In genomic region chr6:95669335-95669729, GRCm38 (mm10) we compare ENCODE assay signal across 8 mouse cellular contexts. TPM values are rescaled to one million over a fixed set of nuclear protein-coding genes. Genes with fewer than 3 reads are reported as not detected.
DNase-seq lines count a peak whose midpoint lies in the region; ATAC-seq and TF ChIP-seq lines count a peak whose summit lies in the region.

No protein-coding gene starts in this region.

- DNase-seq in forebrain, embryonic 10.5 days (ENCODE audit: extremely low spot score, low spot score), result peak; percentile 30
- no peak for DNase-seq in forebrain, embryonic 11.5 days (ENCODE audit: low spot score)
- peak; percentile 48 for DNase-seq in neural tube, embryonic 10.5 days (ENCODE audit: extremely low spot score, low spot score)
- peak; percentile 9 to 54 for DNase-seq in layer of hippocampus, adult 18-20 months (ENCODE audit: low spot score in 2 of 2)

- no peak overlapping the region for H3K4me3 ChIP-seq in forebrain, embryonic 10.5 days
- no peak overlapping the region for H3K4me3 ChIP-seq in forebrain, embryonic 11.5 days (ENCODE audit: low read depth, low read length)
- H3K4me3 ChIP-seq in neural tube, embryonic 15.5 days (replicated peaks), result no peak overlapping the region
- H3K4me3 ChIP-seq in bone marrow macrophage, adult 2 months (ENCODE audit: insufficient read depth, low read length), result no peak overlapping the region
- no peak overlapping the region for H3K4me3 ChIP-seq in myocyte
- no peak overlapping the region for H3K4me3 ChIP-seq in forebrain, embryonic 15.5 days

- WGBS in forebrain, embryonic 10.5 days, result 51% methylated on average over 3 of the region's 3 CpGs
- WGBS in forebrain, embryonic 11.5 days, result 60% methylated on average over 3 of the region's 3 CpGs
- WGBS in neural tube, embryonic 15.5 days, result 59% methylated on average over 3 of the region's 3 CpGs
- 55% methylated on average over 3 of the region's 3 CpGs for WGBS in forebrain, embryonic 15.5 days

- H3K9me3 ChIP-seq in forebrain, embryonic 10.5 days, result no peaks in the 10 kb centered on the region
- no peaks in the 10 kb centered on the region for H3K9me3 ChIP-seq in forebrain, embryonic 11.5 days (ENCODE audit: control insufficient read depth, low read length)
- no peaks in the 10 kb centered on the region for H3K9me3 ChIP-seq in neural tube, embryonic 15.5 days (replicated peaks)
- H3K9me3 ChIP-seq in forebrain, embryonic 15.5 days, result no peaks in the 10 kb centered on the region

- no peak overlapping the region for H3K9ac ChIP-seq in forebrain, embryonic 11.5 days (ENCODE audit: low read length)
- no peak overlapping the region for H3K9ac ChIP-seq in neural tube, embryonic 15.5 days (replicated peaks)
- H3K9ac ChIP-seq in forebrain, embryonic 15.5 days (replicated peaks), result no peak overlapping the region

- H3ac ChIP-seq in myocyte (ENCODE audit: control insufficient read depth, insufficient read length), result no peak overlapping the region

- ATAC-seq in forebrain, embryonic 11.5 days (replicated peaks; ENCODE audit: low FRiP score), result no peak
- ATAC-seq in neural tube, embryonic 15.5 days (ENCODE audit: low FRiP score), result no peak
- ATAC-seq in forebrain, embryonic 15.5 days (replicated peaks), result no peak

- peaks cover under 1% of the 10 kb centered on the region for H3K4me1 ChIP-seq in forebrain, embryonic 10.5 days
- no peaks in the 10 kb centered on the region for H3K4me1 ChIP-seq in forebrain, embryonic 11.5 days (replicated peaks; ENCODE audit: control insufficient read depth, insufficient read depth, low read length)
- no peaks in the 10 kb centered on the region for H3K4me1 ChIP-seq in neural tube, embryonic 15.5 days
- H3K4me1 ChIP-seq in bone marrow macrophage, adult 2 months (ENCODE audit: control insufficient read depth, insufficient read depth, low read length), result no peaks in the 10 kb centered on the region
- H3K4me1 ChIP-seq in forebrain, embryonic 15.5 days, result no peaks in the 10 kb centered on the region; the same call in 1 of the 2 replicates

- no peak for TF ChIP-seq POLR2A in bone marrow macrophage, adult 2 months (IDR thresholded peaks at IDR 0.05; ENCODE audit: borderline replicate concordance, low read depth, low read length)
- TF ChIP-seq POLR2A in myocyte (IDR thresholded peaks at IDR 0.05; ENCODE audit: insufficient read length, low read depth), result no peak

- no peak overlapping the region for H3K4me2 ChIP-seq in forebrain, embryonic 11.5 days (ENCODE audit: low read depth, low read length, severe bottlenecking)
- H3K4me2 ChIP-seq in neural tube, embryonic 15.5 days, result no peak overlapping the region
- H3K4me2 ChIP-seq in myocyte (ENCODE audit: low read depth), result no peak overlapping the region
- H3K4me2 ChIP-seq in forebrain, embryonic 15.5 days (replicated peaks), result no peak overlapping the region

- H3K79me2 ChIP-seq in myocyte (ENCODE audit: control insufficient read depth, insufficient read depth), result no peaks in the 10 kb centered on the region

- H3K27me3 ChIP-seq in forebrain, embryonic 10.5 days (ENCODE audit: poor library complexity, severe bottlenecking), result no peaks in the 10 kb centered on the region
- no peaks in the 10 kb centered on the region for H3K27me3 ChIP-seq in forebrain, embryonic 11.5 days (ENCODE audit: control insufficient read depth, insufficient read depth, low read length)
- H3K27me3 ChIP-seq in neural tube, embryonic 15.5 days (replicated peaks), result no peaks in the 10 kb centered on the region
- H3K27me3 ChIP-seq in myocyte (ENCODE audit: control insufficient read depth, insufficient read depth, insufficient read length), result no peaks in the 10 kb centered on the region
- H3K27me3 ChIP-seq in forebrain, embryonic 15.5 days, result no peaks in the 10 kb centered on the region

- H3K36me3 ChIP-seq in forebrain, embryonic 10.5 days (replicated peaks), result peaks cover 13% of the 10 kb centered on the region
- H3K36me3 ChIP-seq in forebrain, embryonic 11.5 days (ENCODE audit: control insufficient read depth, insufficient read depth, low read length), result no peaks in the 10 kb centered on the region
- no peaks in the 10 kb centered on the region for H3K36me3 ChIP-seq in neural tube, embryonic 15.5 days
- no peaks in the 10 kb centered on the region for H3K36me3 ChIP-seq in myocyte (ENCODE audit: control insufficient read depth, insufficient read depth)
- no peaks in the 10 kb centered on the region for H3K36me3 ChIP-seq in forebrain, embryonic 15.5 days

- H3K27ac ChIP-seq in forebrain, embryonic 10.5 days, result no peak overlapping the region
- H3K27ac ChIP-seq in forebrain, embryonic 11.5 days (ENCODE audit: low read depth, low read length), result no peak overlapping the region
- no peak overlapping the region for H3K27ac ChIP-seq in neural tube, embryonic 15.5 days (replicated peaks)
- no peak overlapping the region for H3K27ac ChIP-seq in bone marrow macrophage, adult 2 months (ENCODE audit: insufficient read depth, low read depth, low read length)
- no peak overlapping the region for H3K27ac ChIP-seq in forebrain, embryonic 15.5 days (replicated peaks)

- peak; percentile 64 for TF ChIP-seq CTCF in bone marrow macrophage, adult 2 months (IDR thresholded peaks at IDR 0.05; ENCODE audit: low read depth, low read length)

TF ChIP-seq in myocyte, 11 proteins besides CTCF, POLR2A, EP300 and RAD21:
- TF ChIP-seq MYOG (IDR thresholded peaks at IDR 0.05; ENCODE audit: control insufficient read depth in 1 of 3, insufficient read depth in 1 of 3, insufficient read length in 2 of 3, low read depth in 2 of 3) (peak in 1 of 3 experiments; percentile 29), MYOD1 (IDR thresholded peaks at IDR 0.05; ENCODE audit: control insufficient read depth in 1 of 3, insufficient read length in 2 of 3, low read depth in 2 of 3) (peak in 2 of 3 experiments; percentile 9 to 20), REST (IDR thresholded peaks at IDR 0.05; ENCODE audit: insufficient read depth, insufficient read length) (no peak)

RNA-seq across cellular contexts. Expression of gene Suclg2, which starts 49.3 kb away (rescaled TPM):
- 63.3 and 63.4 TPM in 2 replicates for polyA plus RNA-seq in forebrain, embryonic 10.5 days (2016; fragmentation: Nextera tagmentation; extraction: Ambion mirVana)
- polyA plus RNA-seq in forebrain, embryonic 11.5 days (2014; fragmentation: Nextera tagmentation; extraction: Ambion mirVana), result 48.2 and 52.9 TPM in 2 replicates
- polyA plus RNA-seq in neural tube, embryonic 15.5 days (2015; fragmentation: Nextera tagmentation; extraction: Ambion mirVana), result 14.7 and 27.6 TPM in 2 replicates
- polyA plus RNA-seq in bone marrow macrophage, adult 2 months (2012; ENCODE audit: insufficient read depth, insufficient read length, missing spikeins), result 14.3 and 19.2 TPM in 2 replicates
- total RNA-seq in layer of hippocampus, adult 18-20 months (2021), result 10 to 100 TPM; 14.0 to 15.1 TPM
- 13.9 TPM for polyA plus RNA-seq in myocyte (2012; fragmentation: generic; extraction: Trizol)
- 17.1 and 17.4 TPM in 2 replicates for polyA plus RNA-seq in forebrain, embryonic 15.5 days (2015; fragmentation: Nextera tagmentation; extraction: Ambion mirVana)
